Mouse (Mus musculus): ENCODE results near the gene H2-Ke6. TPM values are rescaled to one million over a fixed set of nuclear protein-coding genes. Genes with fewer than 3 reads are reported as not detected.
"Not testable (repeated sequence)": the region's sequence is repeated elsewhere in the genome, so short reads cannot be mapped to it uniquely, and the experiment has no call there.

H2-Ke6 gene
- polyA plus RNA-seq, 1 experiment from 2014 or later: 65.4 TPM

DNA sequence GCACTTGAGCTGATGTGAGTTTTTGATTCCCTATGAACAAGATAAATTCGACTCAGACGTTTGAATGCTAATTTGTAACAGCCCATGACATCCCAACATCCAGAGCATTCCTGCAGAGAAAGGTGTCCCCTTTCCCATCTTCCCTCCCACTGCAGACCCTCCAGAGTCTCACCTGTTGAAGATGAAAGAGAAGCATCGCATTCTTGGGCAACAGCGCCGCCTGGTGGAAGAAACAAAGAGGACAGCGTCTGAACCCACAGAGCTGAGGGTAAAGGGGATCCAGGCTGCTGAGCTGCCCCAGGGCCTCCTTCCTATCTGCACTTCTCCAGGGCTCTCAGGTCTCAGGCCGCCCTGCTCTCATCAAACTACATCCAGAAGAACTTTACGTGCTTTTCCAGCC is 45.7 kb downstream of the H2-Ke6 start:
- Histone ChIP-seq H3K4me2 (ENCODE audit: low read length) (peak overlapping the region; percentile 51), H3K4me1 (replicated peaks; ENCODE audit: control insufficient read depth, insufficient read depth, low read length) (peaks cover 19% of the 10 kb centered on the region), H3K27me3 (replicated peaks; ENCODE audit: control insufficient read depth, insufficient read depth, low read length) (peaks cover 30% of the 10 kb centered on the region), H3K4me3 (replicated peaks; ENCODE audit: low read length) (peak overlapping the region; percentile 49)
- not testable (repeated sequence) for H3K9ac ChIP-seq (replicated peaks; ENCODE audit: low read depth, low read length); H3K36me3 ChIP-seq (ENCODE audit: control insufficient read depth, insufficient read depth); H3K9me3 ChIP-seq (ENCODE audit: control insufficient read depth, low read length); H3K27ac ChIP-seq (ENCODE audit: low read length); ATAC-seq
- 8% methylated on average over 8 of the region's 8 CpGs for WGBS

- H3K9ac ChIP-seq (replicated peaks; ENCODE audit: low read depth, low read length): peak overlapping the region; percentile 60
- under 1% methylated on average over 27 of the region's 27 CpGs for WGBS
- H3K9me3 ChIP-seq (ENCODE audit: control insufficient read depth, low read length); H3K36me3 ChIP-seq (ENCODE audit: control insufficient read depth, insufficient read depth): not testable (repeated sequence)
- H3K27ac ChIP-seq (ENCODE audit: low read length): peak overlapping the region; percentile 91
- peak overlapping the region; percentile 49 for H3K4me3 ChIP-seq (replicated peaks; ENCODE audit: low read length)
- peaks cover 37% of the 10 kb centered on the region for H3K27me3 ChIP-seq (replicated peaks; ENCODE audit: control insufficient read depth, insufficient read depth, low read length)
- ATAC-seq: peak; percentile 96
- H3K4me1 ChIP-seq (replicated peaks; ENCODE audit: control insufficient read depth, insufficient read depth, low read length): peaks cover 19% of the 10 kb centered on the region
- peak overlapping the region; percentile 51 for H3K4me2 ChIP-seq (ENCODE audit: low read length)
Observed at GRCm38 (mm10) chr17:33981192-33981909, 46.5 kb downstream of the H2-Ke6 start.

DNA sequence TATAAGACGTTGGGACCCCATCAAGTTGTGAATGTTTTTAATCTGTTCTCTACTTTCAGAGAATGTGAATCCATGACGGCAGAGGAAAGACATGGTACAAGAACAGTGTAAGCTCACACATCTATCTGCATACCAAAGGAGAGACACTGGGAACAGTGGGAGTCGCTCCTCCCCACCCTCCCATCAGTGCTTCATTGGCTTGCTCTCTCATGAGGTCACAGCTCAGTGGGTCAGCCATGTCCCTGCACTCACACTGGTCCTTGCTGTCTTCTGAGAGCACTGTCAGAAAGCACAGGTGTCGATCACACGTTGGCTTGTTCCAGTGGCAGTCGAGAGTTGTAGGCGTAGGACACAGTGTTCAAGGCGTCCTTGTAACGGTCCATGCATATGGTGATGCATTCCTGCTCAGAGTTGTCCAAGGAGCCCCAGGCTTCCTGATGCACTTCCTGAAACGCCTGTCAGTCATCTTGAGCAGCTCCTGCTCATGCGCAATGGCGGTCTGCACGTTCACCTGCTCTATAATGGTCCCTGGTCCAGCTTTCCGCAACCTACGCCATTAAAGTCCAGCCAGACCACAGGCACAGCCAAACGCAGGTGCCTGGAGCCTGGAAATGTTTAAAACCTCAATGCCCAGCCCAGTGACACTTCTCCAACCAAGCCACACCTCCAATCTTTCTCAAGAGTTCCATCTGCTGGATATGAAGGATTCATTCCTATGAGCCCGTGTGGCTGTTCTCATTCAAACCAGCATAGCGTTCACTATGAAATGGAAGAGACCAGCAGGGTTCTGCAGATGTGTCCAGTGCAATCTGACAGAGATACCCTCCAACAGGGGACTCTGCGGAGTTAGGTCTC is 47.5 kb downstream of the H2-Ke6 start:
- H3K27me3 ChIP-seq (replicated peaks; ENCODE audit: control insufficient read depth, insufficient read depth, low read length): peaks cover 39% of the 10 kb centered on the region
- H3K27ac ChIP-seq (ENCODE audit: low read length): peak overlapping the region; percentile 34
- 81% methylated on average over 19 of the region's 19 CpGs for WGBS
- H3K36me3 ChIP-seq (ENCODE audit: control insufficient read depth, insufficient read depth): no peaks in the 10 kb centered on the region
- peak overlapping the region; percentile 39; the same call in 1 of the 2 replicates for H3K9ac ChIP-seq (replicated peaks; ENCODE audit: low read depth, low read length)
- no peaks in the 10 kb centered on the region for H3K9me3 ChIP-seq (ENCODE audit: control insufficient read depth, low read length)
- H3K4me3 ChIP-seq (replicated peaks; ENCODE audit: low read length): peak overlapping the region; percentile 0; the same call in 1 of the 2 replicates
- ATAC-seq: peak; percentile 3; the same call in 1 of the 2 replicates
- peak overlapping the region; percentile 35; the same call in 1 of the 2 replicates for H3K4me2 ChIP-seq (ENCODE audit: low read length)
- peaks cover 19% of the 10 kb centered on the region for H3K4me1 ChIP-seq (replicated peaks; ENCODE audit: control insufficient read depth, insufficient read depth, low read length)

- no peak overlapping the region for H3K4me3 ChIP-seq (replicated peaks; ENCODE audit: low read length)
- H3K4me1 ChIP-seq (replicated peaks; ENCODE audit: control insufficient read depth, insufficient read depth, low read length): peaks cover 19% of the 10 kb centered on the region
- 79% methylated on average over 6 of the region's 6 CpGs for WGBS
- H3K9ac ChIP-seq (replicated peaks; ENCODE audit: low read depth, low read length): no peak overlapping the region
- peaks cover 42% of the 10 kb centered on the region for H3K27me3 ChIP-seq (replicated peaks; ENCODE audit: control insufficient read depth, insufficient read depth, low read length)
- ATAC-seq: no peak
- no peak overlapping the region for H3K4me2 ChIP-seq (ENCODE audit: low read length)
- H3K36me3 ChIP-seq (ENCODE audit: control insufficient read depth, insufficient read depth): no peaks in the 10 kb centered on the region
- no peaks in the 10 kb centered on the region for H3K9me3 ChIP-seq (ENCODE audit: control insufficient read depth, low read length)
- H3K27ac ChIP-seq (ENCODE audit: low read length): no peak overlapping the region
Observed at GRCm38 (mm10) chr17:33979512-33980050, 48.3 kb downstream of the H2-Ke6 start.

GRCm38 (mm10) chr17:33978631-33979031 is 49.2 kb downstream of the H2-Ke6 start:
- WGBS: under 1% methylated on average over 17 of the region's 17 CpGs

DNA sequence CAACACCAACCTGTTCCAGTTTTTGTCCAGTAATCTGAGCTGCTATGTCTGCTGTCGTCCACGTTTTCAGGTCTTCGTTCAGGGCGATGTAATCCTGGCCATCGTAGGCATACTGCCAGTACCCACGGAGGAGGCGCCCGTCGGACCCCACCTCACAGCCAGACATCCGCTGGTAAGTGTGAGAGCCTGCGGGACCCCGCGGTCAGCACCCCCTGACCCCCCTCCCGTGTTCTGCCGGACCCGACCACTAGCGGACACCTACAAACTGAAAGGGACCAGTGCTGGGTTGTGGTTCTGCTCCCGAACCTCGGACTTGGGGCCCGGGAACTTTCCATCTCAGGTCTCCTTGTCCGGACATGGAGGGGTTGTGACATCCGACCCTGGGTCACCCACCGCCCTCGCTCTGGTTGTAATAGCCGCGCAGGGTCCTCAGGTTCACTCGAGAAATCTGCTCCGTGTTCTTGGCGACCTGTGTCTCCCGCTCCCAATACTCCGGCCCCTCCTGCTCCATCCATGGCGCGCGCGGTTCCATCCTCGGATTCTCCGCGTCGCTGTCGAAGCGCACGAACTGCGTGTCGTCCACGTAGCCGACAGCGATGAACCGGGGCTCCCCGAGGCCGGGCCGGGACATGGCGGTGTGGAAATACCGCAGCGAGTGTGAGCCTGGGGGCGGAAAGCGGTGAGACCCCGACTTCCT is 49.9 kb downstream of the H2-Ke6 start:
- WGBS: 3% methylated on average over 57 of the region's 57 CpGs
- Histone ChIP-seq H3K4me3 (replicated peaks; ENCODE audit: low read length) (peak overlapping the region; percentile 40), H3K4me1 (replicated peaks; ENCODE audit: control insufficient read depth, insufficient read depth, low read length) (peaks cover 19% of the 10 kb centered on the region), H3K27me3 (replicated peaks; ENCODE audit: control insufficient read depth, insufficient read depth, low read length) (peaks cover 47% of the 10 kb centered on the region), H3K4me2 (ENCODE audit: low read length) (peak overlapping the region; percentile 56), H3K27ac (ENCODE audit: low read length) (no peak overlapping the region), H3K36me3 (ENCODE audit: control insufficient read depth, insufficient read depth) (no peaks in the 10 kb centered on the region), H3K9ac (replicated peaks; ENCODE audit: low read depth, low read length) (peak overlapping the region; percentile 52), H3K9me3 (ENCODE audit: control insufficient read depth, low read length) (no peaks in the 10 kb centered on the region)
- no peak for ATAC-seq

More at GRCm38 (mm10) chr17:33978631-33979031, 49.2 kb downstream of the H2-Ke6 start:
- Histone ChIP-seq H3K36me3 (ENCODE audit: control insufficient read depth, insufficient read depth) (no peaks in the 10 kb centered on the region), H3K4me3 (replicated peaks; ENCODE audit: low read length) (peak overlapping the region; percentile 40), H3K27ac (ENCODE audit: low read length) (no peak overlapping the region), H3K4me2 (ENCODE audit: low read length) (peak overlapping the region; percentile 56), H3K4me1 (replicated peaks; ENCODE audit: control insufficient read depth, insufficient read depth, low read length) (peaks cover 19% of the 10 kb centered on the region), H3K9ac (replicated peaks; ENCODE audit: low read depth, low read length) (peak overlapping the region; percentile 52), H3K9me3 (ENCODE audit: control insufficient read depth, low read length) (no peaks in the 10 kb centered on the region), H3K27me3 (replicated peaks; ENCODE audit: control insufficient read depth, insufficient read depth, low read length) (peaks cover 47% of the 10 kb centered on the region)
- ATAC-seq: no peak

MicroRNAs within 50 kb of the gene (microRNA counts, 519-probe panel; counts per million panel counts)
- microRNA mmu-miR-219: 2,369 counts per million, percentile 55 among the panel's probes with 10 or more counts

Small RNAs within 50 kb of the gene (microRNA-seq; reads per million reads assigned to microRNA genes)
- gene Mir219a-1 (not detected), gene Mir219c (not detected)

Other genes starting within 250 kb of the H2-Ke6 start
- gene Angptl4, start 246.2 kb downstream of the H2-Ke6 start, polyA plus RNA-seq (2015; fragmentation: Nextera tagmentation; extraction: Ambion mirVana): 15.5 and 16.2 TPM in 2 replicates
- 40.5 and 45.4 TPM in 2 replicates for gene Kank3, start 217.5 kb downstream of the H2-Ke6 start, polyA plus RNA-seq (2015; fragmentation: Nextera tagmentation; extraction: Ambion mirVana)
- gene Rps28, start 203.5 kb downstream of the H2-Ke6 start, polyA plus RNA-seq (2015; fragmentation: Nextera tagmentation; extraction: Ambion mirVana): 480 and 560 TPM in 2 replicates
- gene Ndufa7, start 203.5 kb downstream of the H2-Ke6 start, polyA plus RNA-seq (2015; fragmentation: Nextera tagmentation; extraction: Ambion mirVana): 386 and 402 TPM in 2 replicates
- gene Cd320, start 185.0 kb downstream of the H2-Ke6 start, polyA plus RNA-seq (2015; fragmentation: Nextera tagmentation; extraction: Ambion mirVana): 55.5 and 62.0 TPM in 2 replicates
- gene Gm7029, start 154.2 kb downstream of the H2-Ke6 start, polyA plus RNA-seq (2015; fragmentation: Nextera tagmentation; extraction: Ambion mirVana): not detected in 2 replicates
- 3.7 and 4.6 TPM in 2 replicates for gene Kifc1, start 137.4 kb downstream of the H2-Ke6 start, polyA plus RNA-seq (2015; fragmentation: Nextera tagmentation; extraction: Ambion mirVana)
- 0.32 and 0.54 TPM in 2 replicates for gene Platr17, start 122.9 kb downstream of the H2-Ke6 start, polyA plus RNA-seq (2015; fragmentation: Nextera tagmentation; extraction: Ambion mirVana)
- 61.5 and 63.1 TPM in 2 replicates for gene Daxx, start 118.6 kb downstream of the H2-Ke6 start, polyA plus RNA-seq (2015; fragmentation: Nextera tagmentation; extraction: Ambion mirVana)
- gene Tapbp, start 112.2 kb downstream of the H2-Ke6 start, polyA plus RNA-seq (2015; fragmentation: Nextera tagmentation; extraction: Ambion mirVana): 13.7 and 15.4 TPM in 2 replicates
- gene Zbtb22, start 112.2 kb downstream of the H2-Ke6 start, polyA plus RNA-seq (2015; fragmentation: Nextera tagmentation; extraction: Ambion mirVana): 17.1 and 17.2 TPM in 2 replicates
- gene Rgl2, start 98.5 kb downstream of the H2-Ke6 start, polyA plus RNA-seq (2015; fragmentation: Nextera tagmentation; extraction: Ambion mirVana): 40.8 and 52.3 TPM in 2 replicates
- gene Pfdn6, start 87.7 kb downstream of the H2-Ke6 start, polyA plus RNA-seq (2015; fragmentation: Nextera tagmentation; extraction: Ambion mirVana): 182 and 196 TPM in 2 replicates
- 26.1 and 29.4 TPM in 2 replicates for gene Wdr46, start 87.4 kb downstream of the H2-Ke6 start, polyA plus RNA-seq (2015; fragmentation: Nextera tagmentation; extraction: Ambion mirVana)
- 10.0 and 13.2 TPM in 2 replicates for gene B3galt4, start 76.6 kb downstream of the H2-Ke6 start, polyA plus RNA-seq (2015; fragmentation: Nextera tagmentation; extraction: Ambion mirVana)
- 79.5 and 81.0 TPM in 2 replicates for gene Vps52, start 72.2 kb downstream of the H2-Ke6 start, polyA plus RNA-seq (2015; fragmentation: Nextera tagmentation; extraction: Ambion mirVana)
- gene Rps18, start 72.1 kb downstream of the H2-Ke6 start, polyA plus RNA-seq (2015; fragmentation: Nextera tagmentation; extraction: Ambion mirVana): 811 and 837 TPM in 2 replicates
- 9.4 and 9.9 TPM in 2 replicates for gene H2-K1, start 27.7 kb downstream of the H2-Ke6 start, polyA plus RNA-seq (2015; fragmentation: Nextera tagmentation; extraction: Ambion mirVana)
- 16.0 and 20.4 TPM in 2 replicates for gene Ring1, start 3.4 kb downstream of the H2-Ke6 start, polyA plus RNA-seq (2015; fragmentation: Nextera tagmentation; extraction: Ambion mirVana)
- gene Slc39a7, start 3.6 kb upstream of the H2-Ke6 start, polyA plus RNA-seq (2015; fragmentation: Nextera tagmentation; extraction: Ambion mirVana): 148 and 157 TPM in 2 replicates
- gene Rxrb, start 3.8 kb upstream of the H2-Ke6 start, polyA plus RNA-seq (2015; fragmentation: Nextera tagmentation; extraction: Ambion mirVana): 55.6 and 60.2 TPM in 2 replicates
- gene Col11a2, start 11.4 kb upstream of the H2-Ke6 start, polyA plus RNA-seq (2015; fragmentation: Nextera tagmentation; extraction: Ambion mirVana): 2.3 and 4.0 TPM in 2 replicates
- gene H2-Oa, start 64.3 kb upstream of the H2-Ke6 start, polyA plus RNA-seq (2015; fragmentation: Nextera tagmentation; extraction: Ambion mirVana): 0.22 and 0.28 TPM in 2 replicates
- 12.1 and 15.8 TPM in 2 replicates for gene H2-DMa, start 91.5 kb upstream of the H2-Ke6 start, polyA plus RNA-seq (2015; fragmentation: Nextera tagmentation; extraction: Ambion mirVana)
- 130 and 132 TPM in 2 replicates for gene Brd2, start 94.6 kb upstream of the H2-Ke6 start, polyA plus RNA-seq (2015; fragmentation: Nextera tagmentation; extraction: Ambion mirVana)
- 0.43 and 0.90 TPM in 2 replicates for gene H2-DMb2, start 115.2 kb upstream of the H2-Ke6 start, polyA plus RNA-seq (2015; fragmentation: Nextera tagmentation; extraction: Ambion mirVana)
- gene H2-DMb1, start 125.0 kb upstream of the H2-Ke6 start, polyA plus RNA-seq (2015; fragmentation: Nextera tagmentation; extraction: Ambion mirVana): 0.66 and 0.98 TPM in 2 replicates
- gene Tap1, start 159.5 kb upstream of the H2-Ke6 start, polyA plus RNA-seq (2015; fragmentation: Nextera tagmentation; extraction: Ambion mirVana): 1.9 and 2.6 TPM in 2 replicates
- 0.43 and 1.5 TPM in 2 replicates for gene Psmb9, start 159.7 kb upstream of the H2-Ke6 start, polyA plus RNA-seq (2015; fragmentation: Nextera tagmentation; extraction: Ambion mirVana)
- 1.5 and 2.5 TPM in 2 replicates for gene Psmb8, start 169.7 kb upstream of the H2-Ke6 start, polyA plus RNA-seq (2015; fragmentation: Nextera tagmentation; extraction: Ambion mirVana)
- gene Tap2, start 175.5 kb upstream of the H2-Ke6 start, polyA plus RNA-seq (2015; fragmentation: Nextera tagmentation; extraction: Ambion mirVana): 1.6 and 2.6 TPM in 2 replicates
- 0.15 and 0.28 TPM in 2 replicates for gene H2-Ob, start 210.8 kb upstream of the H2-Ke6 start, polyA plus RNA-seq (2015; fragmentation: Nextera tagmentation; extraction: Ambion mirVana)
- gene H2-Ab1, start 229.6 kb upstream of the H2-Ke6 start, polyA plus RNA-seq (2015; fragmentation: Nextera tagmentation; extraction: Ambion mirVana): 0.53 and 0.95 TPM in 2 replicates

Data from forebrain, embryonic 16.5 days (tissue).